Comparison of ENCODE assay signal across 20 mouse cellular contexts in the genomic region with DNA sequence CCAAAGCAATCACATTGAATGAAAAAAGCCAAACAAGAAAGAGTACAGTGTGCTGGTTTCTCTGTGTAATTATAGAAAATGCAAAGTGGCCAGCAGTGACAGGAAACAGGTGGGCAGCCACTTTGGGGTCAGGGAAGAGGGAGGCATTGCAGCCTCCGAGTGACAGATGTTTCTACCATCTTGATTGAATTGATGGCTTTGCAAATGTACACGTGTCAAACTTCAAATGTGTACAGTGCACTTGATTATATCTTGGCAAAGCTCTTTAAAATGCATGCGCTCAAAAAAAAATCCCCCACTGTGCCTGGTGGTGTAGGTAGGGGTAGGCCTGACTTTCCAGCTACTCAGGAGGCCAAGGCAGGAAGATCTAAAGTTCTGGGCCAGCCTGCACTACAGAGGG. TPM values are rescaled to one million over a fixed set of nuclear protein-coding genes. Genes with fewer than 3 reads are reported as not detected.
"Had no signal": no experiment of that assay in that cellular context is flagged by ENCODE, and none has a peak within 500 bp of the region (broad histone marks: within the 10 kb centered on the region; RNA-seq: fewer than 3 reads in every experiment).

No protein-coding gene starts in this region.

- H3K27me3 ChIP-seq: neural tube, embryonic 12.5 days had no signal

- H3K4me1 ChIP-seq: liver, embryonic 15.5 days; megakaryocyte, embryonic 14.5 days; midbrain, embryonic 12.5 days; neural tube, embryonic 12.5 days had no signal

- H3K36me3 ChIP-seq: liver, embryonic 13.5 days; liver, embryonic 15.5 days; midbrain, embryonic 12.5 days; neural tube, embryonic 12.5 days had no signal

- H3K27ac ChIP-seq: liver, embryonic 13.5 days; liver, embryonic 15.5 days; midbrain, embryonic 12.5 days; neural tube, embryonic 12.5 days had no signal

- H3K4me3 ChIP-seq: liver, embryonic 13.5 days; liver, embryonic 15.5 days; megakaryocyte, embryonic 14.5 days; midbrain, embryonic 12.5 days; neural tube, embryonic 12.5 days had no signal

- H3K9me3 ChIP-seq: liver, embryonic 13.5 days; liver, embryonic 15.5 days; midbrain, embryonic 12.5 days; neural tube, embryonic 12.5 days had no signal

- DNase-seq: liver, embryonic 13.5 days; lung, adult 18-20 months; lung, embryonic 14.5 days; lung, postnatal 10 days; lung, postnatal 4 days; midbrain, embryonic 14.5 days; right cerebral cortex, postnatal 14 days; thymus, adult 18-20 months; thymus, postnatal 14 days; thymus, postnatal 36 days had no signal

- H3K9ac ChIP-seq: liver, embryonic 13.5 days; liver, embryonic 15.5 days; lung, embryonic 14.5 days; midbrain, embryonic 12.5 days; neural tube, embryonic 12.5 days had no signal

- ATAC-seq: midbrain, embryonic 16.5 days had no signal

- H3K4me2 ChIP-seq: liver, embryonic 11.5 days; liver, embryonic 13.5 days; liver, embryonic 15.5 days; lung, embryonic 14.5 days; midbrain, embryonic 12.5 days; neural tube, embryonic 12.5 days had no signal

RNA-seq across cellular contexts. Expression of gene Tekt4, which starts 11.5 kb away (rescaled TPM):
- total RNA-seq: monocyte, adult 5-6 weeks; neutrophil, adult 5-6 weeks had no signal
- polyA plus RNA-seq: liver, embryonic 11.5 days; liver, embryonic 13.5 days; liver, embryonic 15.5 days; stomach, embryonic 14.5 days; stomach, embryonic 16.5 days had no signal

RNA-seq across cellular contexts. Expression of gene Sstr5, which starts 54.2 kb away (rescaled TPM):
- total RNA-seq: monocyte, adult 5-6 weeks; neutrophil, adult 5-6 weeks had no signal
- polyA plus RNA-seq: liver, embryonic 11.5 days; liver, embryonic 13.5 days; liver, embryonic 15.5 days; lung, embryonic 14.5 days; neural tube, embryonic 12.5 days; stomach, embryonic 14.5 days had no signal
